Mouse (Mus musculus) stomach, postnatal 0 days (tissue): ENCODE results near the gene Slc9b2. TPM values are rescaled to one million over a fixed set of nuclear protein-coding genes. Genes with fewer than 3 reads are reported as not detected.

Experiments used
- ATAC-seq: fragments of 200-750 bp; cut with Nextera tagmentation; 2 replicates; pipeline ENCODE4 v1.8.0; 2017; ENCODE audit not compliant: low FRiP score, low TSS enrichment
- DNase-seq: peaks from one replicate; pipeline ENCODE4 v3.0.0-alpha.2; 2016; ENCODE audit warnings: low spot score
- H3K27ac ChIP-seq: fragments of 300-500 bp; sonication (generic); replicated peaks from 2 replicates; pipeline ENCODE4 v1.5.1; 2014; ENCODE audit warnings: mild to moderate bottlenecking, control low read depth
- H3K27me3 ChIP-seq: fragments of 300-500 bp; sonication (generic); 2 replicates; pipeline ENCODE4 v1.6.1; 2014; ENCODE audit warnings: low read length; ENCODE audit not compliant: control insufficient read depth, insufficient read depth
- H3K36me3 ChIP-seq: fragments of 300-500 bp; sonication (generic); 2 replicates; pipeline ENCODE4 v1.6.1; 2014; ENCODE audit warnings: low read length, mixed read lengths; ENCODE audit not compliant: control insufficient read depth, insufficient read depth
- H3K4me1 ChIP-seq: fragments of 300-500 bp; sonication (generic); replicated peaks from 2 replicates; pipeline ENCODE4 v1.6.1; 2014; ENCODE audit warnings: antibody characterized with exemption; ENCODE audit not compliant: control insufficient read depth, insufficient read depth
- H3K4me2 ChIP-seq: fragments of 300-500 bp; sonication (generic); replicated peaks from 2 replicates; pipeline ENCODE4 v1.6.1; 2014; ENCODE audit warnings: low read depth, mild to moderate bottlenecking, control low read depth, moderate library complexity
- H3K4me3 ChIP-seq: fragments of 300-500 bp; sonication (generic); 2 replicates; pipeline ENCODE4 v1.5.1; 2014; ENCODE audit warnings: low read depth, low read length, control low read depth
- H3K9ac ChIP-seq: fragments of 300-500 bp; sonication (generic); 2 replicates; pipeline ENCODE4 v1.6.1; 2014; ENCODE audit warnings: mild to moderate bottlenecking, low read length, control low read depth, mixed read lengths
- H3K9me3 ChIP-seq: fragments of 300-500 bp; sonication (generic); 2 replicates; pipeline ENCODE4 v1.6.1; 2016; ENCODE audit warnings: low read length; ENCODE audit not compliant: control insufficient read depth
- CTCF ChIP-seq: IDR thresholded peaks from 2 replicates; pipeline ENCODE4 v1.5.1; 2016; ENCODE audit warnings: antibody characterized with exemption, low read depth, mild to moderate bottlenecking, moderate library complexity
- EP300 ChIP-seq: optimal IDR thresholded peaks from 2 replicates; pipeline ENCODE3; 2016; ENCODE audit warnings: antibody characterized with exemption
- WGBS: fragments of 180-500 bp; shearing (Covaris S2); extraction: QIAGEN DNeasy Blood & Tissue Kit; methylation state at CpG from one replicate; pipeline ENCODE4 v1.1.7; 2014; 5-methylcytosine and 5-hydroxymethylcytosine counted together
- polyA plus RNA-seq: library from polyadenylated mRNA; unstranded; fragments of >200 nt; fragmentation: Nextera tagmentation; extraction: Ambion mirVana; gene quantifications from 2 replicates; pipeline ENCODE4 v1.2.1, GENCODE M21; 2015

Gene Slc9b2
- polyA plus RNA-seq, 1 experiment from 2014 or later: 6.0 TPM

DNA sequence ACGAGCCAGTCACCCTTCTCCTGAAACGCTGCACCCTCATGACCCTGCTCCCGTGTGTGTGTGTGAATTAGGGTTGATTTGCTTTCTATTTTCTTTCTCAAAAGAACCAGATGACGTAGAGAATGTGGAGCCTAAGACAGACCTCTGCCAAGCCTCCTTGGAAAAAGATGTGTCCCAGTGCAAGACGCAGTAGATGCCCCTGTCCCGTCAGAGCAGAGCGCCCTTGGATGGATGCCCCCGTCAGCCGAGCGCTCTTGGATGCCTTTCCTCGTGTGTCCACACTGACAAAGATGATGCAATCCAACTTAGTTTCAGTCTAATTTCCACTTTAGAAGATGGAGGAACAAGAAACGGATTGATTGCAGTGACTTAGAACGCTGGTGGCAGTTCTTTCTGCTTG, 34.5 kb upstream of the Slc9b2 start:
- Histone ChIP-seq H3K4me1 (no peaks in the 10 kb centered on the region), H3K36me3 (peaks cover 15% of the 10 kb centered on the region), H3K27me3 (no peaks in the 10 kb centered on the region), H3K4me2 (no peak overlapping the region), H3K9ac (no peak overlapping the region), H3K4me3 (no peak overlapping the region), H3K9me3 (no peaks in the 10 kb centered on the region), H3K27ac (no peak overlapping the region)
- TF ChIP-seq EP300 (no peak), CTCF (no peak)
- DNase-seq (no peak), ATAC-seq (no peak)
- WGBS: 87% methylated on average over 13 of the region's 13 CpGs

- WGBS: 73% methylated on average over 4 of the region's 4 CpGs
- Histone ChIP-seq H3K9ac (0 out of 2 replicates have a peak overlapping the region, but pooled peaks have one; percentile 2), H3K27me3 (no peaks in the 10 kb centered on the region)
Observed at GRCm38 (mm10) chr3:135280160-135280559, 27.3 kb upstream of the Slc9b2 start.

DNA sequence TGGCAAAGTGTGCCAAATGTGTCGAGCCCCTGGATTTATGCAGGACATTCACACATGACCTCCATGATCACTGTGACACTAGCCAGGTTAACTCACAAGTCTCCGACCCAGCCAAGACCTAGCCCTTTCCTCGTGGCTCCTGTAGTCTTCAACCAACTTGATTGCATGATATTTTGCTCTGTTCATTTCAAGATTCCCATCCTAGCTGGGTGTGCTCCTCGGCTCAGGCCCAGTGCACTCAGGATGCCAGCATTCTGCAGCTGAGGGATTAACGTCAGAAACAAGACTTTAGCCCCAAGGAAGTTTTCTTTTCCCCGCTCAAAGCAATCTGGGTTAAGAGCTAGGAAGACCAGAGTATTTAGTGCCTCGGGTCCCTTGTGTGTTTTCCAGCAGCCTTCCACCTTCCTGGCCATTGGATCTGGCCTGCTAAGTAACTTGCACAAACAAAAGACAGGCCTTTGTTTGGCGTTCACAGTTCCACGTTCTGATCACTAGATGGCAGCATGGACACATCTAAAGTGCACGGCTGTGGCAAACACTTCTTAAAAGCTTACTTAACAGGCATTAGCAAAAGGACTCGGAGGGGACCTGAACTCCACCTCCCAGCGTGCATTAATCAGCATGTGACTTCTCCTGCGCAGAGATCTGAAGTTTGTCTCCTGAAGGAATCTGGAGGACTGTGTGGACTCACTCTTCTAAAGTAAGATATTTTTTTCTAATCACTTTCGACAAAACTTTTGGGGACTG, 26.7 kb upstream of the Slc9b2 start, which contains the start of gene Bdh2:
TSS of gene Bdh2 (plus strand) at position 553 of the 747 bp plus-strand sequence.
- H3K27me3 ChIP-seq: no peaks in the 10 kb centered on the region
- peak; percentile 94 for TF ChIP-seq CTCF
- no peak for TF ChIP-seq EP300
- H3K9ac ChIP-seq: 0 out of 2 replicates have a peak within 1 kb of the TSS, but pooled peaks have one; percentile 2

More at GRCm38 (mm10) chr3:135280160-135280559, 27.3 kb upstream of the Slc9b2 start:
- TF ChIP-seq CTCF (no peak), EP300 (no peak)
- ATAC-seq (0 out of 2 replicates have a peak, but pooled peaks have one; percentile 8), DNase-seq (no peak)
- Histone ChIP-seq H3K4me1 (no peaks in the 10 kb centered on the region), H3K9me3 (0 out of 2 replicates have a peak, but pooled peaks cover 4% of the 10 kb centered on the region), H3K27ac (no peak overlapping the region), H3K36me3 (no peaks in the 10 kb centered on the region), H3K4me2 (no peak overlapping the region), H3K4me3 (no peak overlapping the region)

DNA sequence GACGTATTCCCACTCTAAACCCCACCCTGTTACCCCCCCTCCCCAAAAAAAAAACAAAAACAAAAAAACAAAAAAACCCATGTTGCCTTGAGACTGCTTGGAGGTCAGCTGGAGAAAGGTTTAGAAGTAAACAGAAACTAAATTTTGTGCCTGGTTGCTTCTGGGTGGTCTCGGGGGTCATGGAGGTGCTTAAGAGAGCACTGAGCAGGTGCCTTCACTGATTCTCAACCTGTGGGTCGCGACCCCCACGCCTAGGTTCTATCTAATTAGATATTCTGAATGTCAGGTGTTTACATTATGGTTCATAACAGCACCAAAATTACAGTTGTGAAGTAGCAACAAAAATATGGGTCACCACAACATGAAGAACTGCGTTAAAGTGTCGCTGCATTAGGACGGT, 25.8 kb upstream of the Slc9b2 start:
- H3K27me3 ChIP-seq: no peaks in the 10 kb centered on the region
- 65% methylated on average over 8 of the region's 8 CpGs for WGBS
- H3K4me1 ChIP-seq: no peaks in the 10 kb centered on the region
- no peak overlapping the region for H3K4me2 ChIP-seq
- no peak for ATAC-seq
- H3K9ac ChIP-seq: no peak overlapping the region
- no peak for DNase-seq
- no peak for TF ChIP-seq CTCF
- no peak for TF ChIP-seq EP300
- 0 out of 2 replicates have a peak, but pooled peaks cover 4% of the 10 kb centered on the region for H3K9me3 ChIP-seq
- no peaks in the 10 kb centered on the region for H3K36me3 ChIP-seq
- no peak overlapping the region for H3K27ac ChIP-seq
- H3K4me3 ChIP-seq: no peak overlapping the region

More for the DNA sequence above, 26.7 kb upstream of the Slc9b2 start, which contains the start of gene Bdh2:
- 0 out of 2 replicates have a peak within 1 kb of the TSS, but pooled peaks have one; percentile 13 for H3K27ac ChIP-seq
- peak within 1 kb of the TSS; percentile 40; the same call in 1 of the 2 replicates for H3K4me2 ChIP-seq
- ATAC-seq: peak; percentile 78
- 0 out of 2 replicates have a peak, but pooled peaks cover 4% of the 10 kb centered on the region for H3K9me3 ChIP-seq
- peak; percentile 84 for DNase-seq
- H3K4me1 ChIP-seq: no peaks in the 10 kb centered on the region
- H3K36me3 ChIP-seq: no peaks in the 10 kb centered on the region
- peak within 1 kb of the TSS; percentile 8; the same call in 1 of the 2 replicates for H3K4me3 ChIP-seq
- WGBS: 18% methylated on average over 14 of the region's 14 CpGs

GRCm38 (mm10) chr3:135285256-135285655, 22.2 kb upstream of the Slc9b2 start:
- WGBS: 88% methylated on average over 11 of the region's 11 CpGs
- TF ChIP-seq EP300 (no peak), CTCF (no peak)
- H3K36me3 ChIP-seq: no peaks in the 10 kb centered on the region
- no peak overlapping the region for H3K9ac ChIP-seq
- H3K4me3 ChIP-seq: no peak overlapping the region
- no peaks in the 10 kb centered on the region for H3K27me3 ChIP-seq
- ATAC-seq: no peak
- no peak overlapping the region for H3K27ac ChIP-seq
- no peaks in the 10 kb centered on the region for H3K4me1 ChIP-seq
- H3K4me2 ChIP-seq: no peak overlapping the region
- H3K9me3 ChIP-seq: no peaks in the 10 kb centered on the region
- no peak for DNase-seq

DNA sequence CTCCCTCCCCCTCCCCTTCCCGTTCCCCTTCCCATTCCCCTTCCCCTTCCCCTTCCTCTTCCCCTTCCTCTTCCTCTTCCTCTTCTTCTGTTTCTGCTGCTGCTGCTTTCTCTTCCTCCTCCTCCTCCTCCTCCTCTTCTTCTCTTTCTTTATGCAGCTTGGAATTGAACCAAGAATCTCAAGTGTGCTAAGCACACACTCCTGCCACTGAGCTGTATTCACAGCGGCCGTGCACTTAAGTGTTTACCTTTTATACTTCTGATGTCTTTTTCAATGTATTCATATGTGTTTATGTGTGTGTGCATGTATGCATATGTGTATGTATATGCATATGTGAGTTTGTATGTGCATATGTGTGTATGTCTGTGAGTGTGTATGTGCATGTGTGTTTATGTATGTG, 21.7 kb upstream of the Slc9b2 start:
- no peak overlapping the region for H3K4me3 ChIP-seq
- H3K9me3 ChIP-seq: no peaks in the 10 kb centered on the region
- no peak overlapping the region for H3K4me2 ChIP-seq
- ATAC-seq (no peak), DNase-seq (no peak)
- no peaks in the 10 kb centered on the region for H3K36me3 ChIP-seq
- no peak overlapping the region for H3K9ac ChIP-seq
- H3K27ac ChIP-seq: no peak overlapping the region
- H3K27me3 ChIP-seq: no peaks in the 10 kb centered on the region
- TF ChIP-seq EP300 (no peak), CTCF (no peak)
- WGBS: 57% methylated on average over 3 of the region's 3 CpGs
- no peaks in the 10 kb centered on the region for H3K4me1 ChIP-seq
